Mouse (Mus musculus) kidney, postnatal 0 days (tissue): ENCODE results near the gene Ang2. TPM values are rescaled to one million over a fixed set of nuclear protein-coding genes. Genes with fewer than 3 reads are reported as not detected.
"Not testable (repeated sequence)": the region's sequence is repeated elsewhere in the genome, so short reads cannot be mapped to it uniquely, and the experiment has no call there.

ENCODE experiments used
- ATAC-seq: fragments of 200-750 bp; cut with Nextera tagmentation; replicated peaks from 2 replicates; pipeline ENCODE4 v1.8.0; 2017; ENCODE audit warnings: low read depth, moderate number of reproducible peaks, moderate TSS enrichment, moderate library complexity; ENCODE audit not compliant: low FRiP score
- DNase-seq: peaks from one replicate; pipeline ENCODE4 v3.0.0-alpha.2; 2016; ENCODE audit warnings: low spot score
- H3K27ac ChIP-seq: fragments of 300-500 bp; sonication (generic); 2 replicates; pipeline ENCODE4 v1.5.1; 2014; ENCODE audit warnings: mild to moderate bottlenecking
- H3K27me3 ChIP-seq: fragments of 300-500 bp; sonication (generic); 2 replicates; pipeline ENCODE4 v1.6.1; 2014; ENCODE audit warnings: low read length, mixed read lengths; ENCODE audit not compliant: insufficient read depth
- H3K36me3 ChIP-seq: fragments of 300-500 bp; sonication (generic); 2 replicates; pipeline ENCODE4 v1.6.1; 2014; ENCODE audit warnings: low read length, mixed read lengths; ENCODE audit not compliant: insufficient read depth
- H3K4me1 ChIP-seq: fragments of 300-500 bp; sonication (generic); replicated peaks from 2 replicates; pipeline ENCODE4 v1.6.1; 2014; ENCODE audit warnings: antibody characterized with exemption, low read length, mixed read lengths; ENCODE audit not compliant: insufficient read depth
- H3K4me2 ChIP-seq: fragments of 300-500 bp; sonication (generic); 2 replicates; pipeline ENCODE4 v1.6.1; 2014; ENCODE audit warnings: mild to moderate bottlenecking, low read length, moderate library complexity, mixed read lengths
- H3K4me3 ChIP-seq: fragments of 300-500 bp; sonication (generic); replicated peaks from 2 replicates; pipeline ENCODE4 v1.5.1; 2014; ENCODE audit warnings: low read depth, low read length
- H3K9ac ChIP-seq: fragments of 300-500 bp; sonication (generic); 2 replicates; pipeline ENCODE4 v1.6.1; 2014; ENCODE audit warnings: low read depth, low read length
- H3K9me3 ChIP-seq: fragments of 300-500 bp; sonication (generic); replicated peaks from 2 replicates; pipeline ENCODE4 v1.6.1; 2016; ENCODE audit warnings: low read length, inconsistent platforms, mixed read lengths
- CTCF ChIP-seq: IDR thresholded peaks from 2 replicates; pipeline ENCODE4 v1.5.1; 2016; ENCODE audit warnings: antibody characterized with exemption, low read depth, mild to moderate bottlenecking, moderate library complexity
- WGBS: fragments of 180-500 bp; shearing (Covaris S2); extraction: QIAGEN DNeasy Blood & Tissue Kit; methylation state at CpG from one replicate; pipeline ENCODE4 v1.1.7; 2014; 5-methylcytosine and 5-hydroxymethylcytosine counted together
- polyA plus RNA-seq: library from polyadenylated mRNA; unstranded; fragments of >200 nt; fragmentation: Nextera tagmentation; extraction: Ambion mirVana; gene quantifications from 2 replicates; pipeline ENCODE4 v1.2.1, GENCODE M21; 2015

Ang2 gene
- polyA plus RNA-seq, 1 experiment from 2014 or later = not detected

DNA sequence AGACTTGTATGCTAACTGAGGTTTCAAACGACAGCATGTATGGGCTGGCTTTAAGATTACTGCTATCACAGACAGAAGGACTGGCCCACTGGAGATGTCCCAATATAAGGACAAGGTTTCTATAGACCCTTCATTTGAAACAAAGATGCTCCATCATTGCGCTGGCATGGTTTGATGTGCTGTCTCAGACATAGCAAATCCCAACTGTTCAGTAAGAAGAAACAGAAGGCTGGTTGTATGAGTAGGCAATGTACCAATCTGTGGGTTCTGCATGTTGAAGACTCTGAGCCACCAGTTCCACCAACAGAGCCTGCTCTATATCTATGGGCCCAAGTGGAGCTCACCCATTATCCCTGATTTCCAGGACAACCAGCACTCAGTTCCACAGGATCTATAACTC lies 4.2 kb upstream of the Ang2 start, which contains the start of gene Ear14:
TSS of gene Ear14 (plus strand) at position 277 of the 400 bp plus-strand sequence.
- no peak for DNase-seq
- Histone ChIP-seq H3K4me1 (no peaks in the 10 kb centered on the region), H3K4me3 (no peak within 1 kb of the TSS), H3K27ac (no peak within 1 kb of the TSS), H3K27me3 (no peaks in the 10 kb centered on the region), H3K36me3 (no peaks in the 10 kb centered on the region), H3K9ac (no peak within 1 kb of the TSS), H3K9me3 (no peaks in the 10 kb centered on the region), H3K4me2 (no peak within 1 kb of the TSS)
- TF ChIP-seq CTCF = no peak
- no peak for ATAC-seq
- WGBS = 83% methylated on average over 2 of the region's 2 CpGs

DNA sequence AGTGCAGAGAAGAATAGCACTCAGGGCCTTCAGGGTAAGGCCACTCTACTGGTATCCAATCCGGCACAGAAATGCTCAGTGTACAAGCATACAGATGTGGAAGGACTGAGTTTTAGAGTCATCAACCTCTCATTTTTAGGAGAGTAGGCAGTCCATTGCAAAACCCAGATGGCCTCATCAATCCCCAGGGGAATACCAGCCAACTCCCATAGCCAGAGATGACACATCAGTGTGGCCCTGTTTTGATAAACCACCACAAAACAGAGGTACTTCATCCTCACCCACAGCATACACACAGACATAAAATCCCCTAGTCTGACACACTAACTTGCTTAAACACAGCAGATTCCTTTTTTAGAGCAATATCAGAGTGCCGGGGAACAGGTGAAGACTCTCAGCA lies 1.5 kb upstream of the Ang2 start:
- Histone ChIP-seq H3K36me3 (no peaks in the 10 kb centered on the region), H3K9me3 (no peaks in the 10 kb centered on the region), H3K4me1 (no peaks in the 10 kb centered on the region), H3K27ac (no peak overlapping the region), H3K9ac (no peak overlapping the region), H3K4me2 (no peak overlapping the region), H3K4me3 (no peak overlapping the region), H3K27me3 (no peaks in the 10 kb centered on the region)
- 89% methylated on average over 2 of the region's 2 CpGs for WGBS
- ATAC-seq (no peak), DNase-seq (no peak)
- no peak for TF ChIP-seq CTCF

DNA sequence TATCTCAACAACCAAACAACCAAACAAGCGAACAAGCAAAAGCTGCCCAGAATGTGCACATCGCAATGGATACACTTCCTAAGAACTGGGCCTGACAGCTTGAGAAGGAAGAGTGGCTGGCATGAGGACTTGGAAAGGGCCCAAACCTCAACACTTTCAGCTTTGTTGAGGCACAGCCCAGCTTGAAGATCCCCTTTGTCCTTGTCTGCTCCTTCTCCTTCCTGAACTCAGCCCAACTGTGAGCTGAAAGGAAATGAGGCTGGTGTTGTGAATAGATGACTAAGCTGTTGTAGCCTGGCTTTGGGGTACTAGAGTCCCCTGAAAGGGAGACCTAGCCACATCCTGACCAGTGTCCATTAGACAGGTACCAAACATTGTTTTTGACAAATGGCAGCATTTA lies 1.1 kb upstream of the Ang2 start:
- no peak for TF ChIP-seq CTCF
- ATAC-seq = no peak
- no peak for DNase-seq

DNA sequence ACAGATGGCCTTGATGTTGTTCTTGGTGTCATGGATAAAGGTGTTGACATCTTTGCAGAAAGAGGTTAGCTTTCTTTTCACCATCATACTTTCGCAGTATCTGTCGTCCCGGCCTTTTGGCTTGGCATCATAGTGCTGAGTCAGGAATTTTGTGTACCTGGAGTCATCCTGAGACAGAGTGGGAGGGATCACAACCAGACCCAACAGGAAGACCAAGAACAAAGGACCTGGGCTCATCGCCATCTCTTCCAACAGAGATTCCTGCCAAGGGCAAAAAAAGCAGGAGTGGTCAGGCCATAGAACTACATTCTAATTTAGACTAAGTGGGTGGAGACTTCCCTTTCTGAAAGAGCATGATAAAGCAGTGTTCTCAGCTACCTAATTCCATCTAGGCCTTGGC lies 3.3 kb downstream of the Ang2 start:
- Histone ChIP-seq H3K4me1 (no peaks in the 10 kb centered on the region), H3K27ac (no peak overlapping the region), H3K9me3 (no peaks in the 10 kb centered on the region), H3K4me2 (no peak overlapping the region), H3K9ac (no peak overlapping the region), H3K4me3 (no peak overlapping the region), H3K36me3 (no peaks in the 10 kb centered on the region), H3K27me3 (no peaks in the 10 kb centered on the region)
- TF ChIP-seq CTCF = no peak
- WGBS = 85% methylated on average over 4 of the region's 4 CpGs
- no peak for ATAC-seq
- no peak for DNase-seq

More for the DNA sequence above, 1.1 kb upstream of the Ang2 start:
- no peaks in the 10 kb centered on the region for H3K4me1 ChIP-seq
- H3K4me3 ChIP-seq = no peak overlapping the region
- no peaks in the 10 kb centered on the region for H3K36me3 ChIP-seq
- WGBS = 79% methylated on average over 2 of the region's 2 CpGs
- no peak overlapping the region for H3K27ac ChIP-seq
- no peak overlapping the region for H3K9ac ChIP-seq
- H3K27me3 ChIP-seq = no peaks in the 10 kb centered on the region
- no peak overlapping the region for H3K4me2 ChIP-seq
- no peaks in the 10 kb centered on the region for H3K9me3 ChIP-seq

DNA sequence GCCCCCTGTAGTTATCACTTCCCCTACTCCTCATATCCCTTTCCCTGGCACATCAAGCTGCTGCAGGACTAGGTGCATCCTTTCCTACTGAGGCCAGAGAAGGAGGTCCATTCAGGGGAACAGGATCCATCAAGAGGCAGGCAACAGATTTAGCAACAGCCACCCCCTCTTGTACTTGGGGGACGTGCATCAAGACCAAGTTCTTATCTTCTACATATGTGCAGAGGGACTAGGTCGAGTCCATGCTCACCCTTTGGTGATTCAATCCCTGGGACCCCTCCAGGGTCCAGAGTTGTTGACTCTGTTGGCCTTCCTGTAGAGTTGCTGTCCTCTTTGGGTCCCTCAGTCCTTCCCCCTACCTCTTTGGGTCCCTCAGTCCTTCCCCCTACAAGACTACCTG lies 17.9 kb downstream of the Ang2 start:
- not testable (repeated sequence) for H3K9me3 ChIP-seq, DNase-seq, H3K9ac ChIP-seq, H3K27me3 ChIP-seq, H3K4me3 ChIP-seq, H3K4me2 ChIP-seq, H3K36me3 ChIP-seq, H3K4me1 ChIP-seq, H3K27ac ChIP-seq, ATAC-seq
- 87% methylated on average over 2 of the region's 2 CpGs for WGBS

DNA sequence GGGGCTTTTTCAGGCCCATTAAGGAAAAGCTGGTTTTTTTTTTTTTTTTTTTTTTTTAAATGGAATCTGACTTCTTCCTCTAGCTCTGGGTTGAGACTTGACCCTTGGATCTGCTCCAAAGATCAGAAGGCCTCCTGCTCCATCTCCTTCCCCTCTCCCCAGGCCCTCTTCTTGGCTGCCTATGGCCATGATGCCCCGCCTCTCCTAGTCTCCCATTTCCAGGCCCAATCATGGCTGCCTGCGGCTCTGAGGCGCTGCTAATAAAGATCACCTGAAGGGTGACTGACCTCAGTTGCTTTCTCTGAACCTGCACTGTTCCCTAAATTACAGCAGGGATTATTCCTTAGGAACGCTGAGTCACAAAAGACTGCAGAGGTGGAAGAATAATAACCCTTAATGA lies 25.1 kb downstream of the Ang2 start:
- Histone ChIP-seq H3K4me3 (no peak overlapping the region), H3K36me3 (no peaks in the 10 kb centered on the region), H3K9me3 (no peaks in the 10 kb centered on the region), H3K27ac (no peak overlapping the region), H3K4me2 (no peak overlapping the region), H3K27me3 (no peaks in the 10 kb centered on the region), H3K9ac (no peak overlapping the region), H3K4me1 (no peaks in the 10 kb centered on the region)
- 41% methylated on average over 4 of the region's 4 CpGs for WGBS
- ATAC-seq = no peak
- TF ChIP-seq CTCF = no peak
- DNase-seq = no peak

DNA sequence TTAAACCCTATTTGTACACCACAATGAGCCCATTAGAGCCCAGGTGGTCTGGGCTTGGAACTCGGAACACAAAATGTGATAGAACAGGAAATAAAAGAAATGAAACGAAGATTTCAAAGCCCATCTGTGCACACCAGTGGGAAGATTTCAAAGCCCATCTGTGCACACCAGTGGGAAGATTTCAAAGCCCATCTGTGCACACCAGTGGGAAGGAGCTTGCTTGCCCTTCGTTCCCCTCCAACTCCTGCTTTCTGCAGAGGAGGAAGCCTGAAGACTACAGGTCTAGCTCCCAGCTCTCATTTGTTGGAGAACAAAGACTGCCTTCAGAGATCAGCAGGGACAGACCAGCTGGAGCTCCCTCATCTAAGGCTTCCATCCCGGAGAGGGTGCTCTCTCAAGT lies 26.0 kb downstream of the Ang2 start:
- not testable (repeated sequence) for H3K36me3 ChIP-seq, H3K9me3 ChIP-seq, DNase-seq, H3K4me2 ChIP-seq, H3K4me3 ChIP-seq, H3K9ac ChIP-seq, H3K4me1 ChIP-seq, ATAC-seq, H3K27ac ChIP-seq, H3K27me3 ChIP-seq
- WGBS = 61% methylated on average over 4 of the region's 4 CpGs
